Mouse (Mus musculus): ENCODE results near the gene St6galnac3. TPM values are rescaled to one million over a fixed set of nuclear protein-coding genes. Genes with fewer than 3 reads are reported as not detected.

The St6galnac3 gene
- polyA plus RNA-seq, 1 experiment, result not detected

- Histone ChIP-seq H3K79me3 (ENCODE audit: low read depth) (no peaks in the 10 kb centered on the region), H3K4me3 (ENCODE audit: insufficient read depth, poor library complexity, severe bottlenecking) (no peak overlapping the region), H3ac (ENCODE audit: control insufficient read depth, insufficient read length, low read depth) (no peak overlapping the region), H3K36me3 (ENCODE audit: control insufficient read depth, insufficient read depth) (no peaks in the 10 kb centered on the region), H3K27me3 (ENCODE audit: control insufficient read depth, insufficient read depth, insufficient read length) (no peaks in the 10 kb centered on the region), H3K79me2 (ENCODE audit: control insufficient read depth, insufficient read depth) (no peaks in the 10 kb centered on the region)
- TF ChIP-seq USF1 (IDR thresholded peaks at IDR 0.05; ENCODE audit: low read depth) (no peak), MAX (IDR thresholded peaks at IDR 0.05) (no peak), CTCF (IDR thresholded peaks at IDR 0.05; ENCODE audit: control insufficient read depth, insufficient read depth, insufficient read length) (no peak), MYOG (IDR thresholded peaks at IDR 0.05; ENCODE audit: control insufficient read depth, extremely low read depth, insufficient read length) (no peak), MYOD1 (IDR thresholded peaks at IDR 0.05; ENCODE audit: control insufficient read depth, insufficient read length, low read depth) (no peak), CEBPB (IDR thresholded peaks at IDR 0.05; ENCODE audit: low read depth) (no peak), FOSL1 (IDR thresholded peaks at IDR 0.05; ENCODE audit: insufficient read depth, low read length, poor library complexity, severe bottlenecking) (no peak)
These were observed 266.4 kb downstream of the St6galnac3 start for GRCm38 (mm10) chr3:153458593-153458992.

DNA sequence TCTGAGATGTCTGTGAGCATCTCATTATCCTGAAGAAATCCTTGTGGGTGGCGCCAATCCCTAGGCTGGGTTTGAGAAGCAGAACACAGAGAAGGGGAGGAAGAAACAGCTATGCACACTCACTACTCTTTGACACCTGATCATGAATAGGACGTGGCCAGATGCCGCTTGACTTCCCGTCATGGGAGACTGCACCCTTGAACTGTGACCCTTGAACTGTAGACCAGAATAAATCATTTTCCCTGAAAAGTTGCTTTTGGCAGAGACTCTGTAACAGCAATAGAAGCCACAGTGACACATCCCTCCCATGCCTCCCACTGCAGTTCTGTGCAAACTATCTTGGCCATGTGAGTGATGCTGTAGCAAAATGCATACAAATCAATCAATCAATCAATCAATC lies 267.3 kb downstream of the St6galnac3 start:
- H3K4me3 ChIP-seq (ENCODE audit: insufficient read depth, poor library complexity, severe bottlenecking), result no peak overlapping the region
- H3K79me3 ChIP-seq (ENCODE audit: low read depth), result no peaks in the 10 kb centered on the region
- no peaks in the 10 kb centered on the region for H3K79me2 ChIP-seq (ENCODE audit: control insufficient read depth, insufficient read depth)
- no peaks in the 10 kb centered on the region for H3K27me3 ChIP-seq (ENCODE audit: control insufficient read depth, insufficient read depth, insufficient read length)
- TF ChIP-seq CTCF (IDR thresholded peaks at IDR 0.05; ENCODE audit: control insufficient read depth, insufficient read depth, insufficient read length), result no peak
- no peak for TF ChIP-seq USF1 (IDR thresholded peaks at IDR 0.05; ENCODE audit: low read depth)
- no peak for TF ChIP-seq FOSL1 (IDR thresholded peaks at IDR 0.05; ENCODE audit: insufficient read depth, low read length, poor library complexity, severe bottlenecking)
- no peak for TF ChIP-seq MYOD1 (IDR thresholded peaks at IDR 0.05; ENCODE audit: control insufficient read depth, insufficient read length, low read depth)
- no peak for TF ChIP-seq MAX (IDR thresholded peaks at IDR 0.05)
- no peak for TF ChIP-seq MYOG (IDR thresholded peaks at IDR 0.05; ENCODE audit: control insufficient read depth, extremely low read depth, insufficient read length)
- TF ChIP-seq CEBPB (IDR thresholded peaks at IDR 0.05; ENCODE audit: low read depth), result no peak
- no peak overlapping the region for H3ac ChIP-seq (ENCODE audit: control insufficient read depth, insufficient read length, low read depth)
- H3K36me3 ChIP-seq (ENCODE audit: control insufficient read depth, insufficient read depth), result no peaks in the 10 kb centered on the region

GRCm38 (mm10) chr3:153457203-153457602 lies 267.8 kb downstream of the St6galnac3 start:
- Histone ChIP-seq H3K36me3 (ENCODE audit: control insufficient read depth, insufficient read depth) (no peaks in the 10 kb centered on the region), H3ac (ENCODE audit: control insufficient read depth, insufficient read length, low read depth) (no peak overlapping the region), H3K27me3 (ENCODE audit: control insufficient read depth, insufficient read depth, insufficient read length) (no peaks in the 10 kb centered on the region), H3K79me3 (ENCODE audit: low read depth) (no peaks in the 10 kb centered on the region), H3K4me3 (ENCODE audit: insufficient read depth, poor library complexity, severe bottlenecking) (no peak overlapping the region), H3K79me2 (ENCODE audit: control insufficient read depth, insufficient read depth) (no peaks in the 10 kb centered on the region)
- no peak for TF ChIP-seq MAX (IDR thresholded peaks at IDR 0.05)
- no peak for TF ChIP-seq CTCF (IDR thresholded peaks at IDR 0.05; ENCODE audit: control insufficient read depth, insufficient read depth, insufficient read length)
- no peak for TF ChIP-seq USF1 (IDR thresholded peaks at IDR 0.05; ENCODE audit: low read depth)
- TF ChIP-seq MYOG (IDR thresholded peaks at IDR 0.05; ENCODE audit: control insufficient read depth, extremely low read depth, insufficient read length), result no peak
- no peak for TF ChIP-seq FOSL1 (IDR thresholded peaks at IDR 0.05; ENCODE audit: insufficient read depth, low read length, poor library complexity, severe bottlenecking)
- TF ChIP-seq MYOD1 (IDR thresholded peaks at IDR 0.05; ENCODE audit: control insufficient read depth, insufficient read length, low read depth), result no peak
- no peak for TF ChIP-seq CEBPB (IDR thresholded peaks at IDR 0.05; ENCODE audit: low read depth)

GRCm38 (mm10) chr3:153456227-153456626 lies 268.7 kb downstream of the St6galnac3 start:
- no peak overlapping the region for H3K4me3 ChIP-seq (ENCODE audit: insufficient read depth, poor library complexity, severe bottlenecking)
- H3K79me3 ChIP-seq (ENCODE audit: low read depth), result no peaks in the 10 kb centered on the region
- H3K27me3 ChIP-seq (ENCODE audit: control insufficient read depth, insufficient read depth, insufficient read length), result no peaks in the 10 kb centered on the region
- no peaks in the 10 kb centered on the region for H3K36me3 ChIP-seq (ENCODE audit: control insufficient read depth, insufficient read depth)
- H3K79me2 ChIP-seq (ENCODE audit: control insufficient read depth, insufficient read depth), result no peaks in the 10 kb centered on the region
- TF ChIP-seq CTCF (IDR thresholded peaks at IDR 0.05; ENCODE audit: control insufficient read depth, insufficient read depth, insufficient read length) (no peak), MAX (IDR thresholded peaks at IDR 0.05) (no peak), MYOG (IDR thresholded peaks at IDR 0.05; ENCODE audit: control insufficient read depth, extremely low read depth, insufficient read length) (no peak), FOSL1 (IDR thresholded peaks at IDR 0.05; ENCODE audit: insufficient read depth, low read length, poor library complexity, severe bottlenecking) (no peak), CEBPB (IDR thresholded peaks at IDR 0.05; ENCODE audit: low read depth) (no peak), USF1 (IDR thresholded peaks at IDR 0.05; ENCODE audit: low read depth) (no peak), MYOD1 (IDR thresholded peaks at IDR 0.05; ENCODE audit: control insufficient read depth, insufficient read length, low read depth) (no peak)
- H3ac ChIP-seq (ENCODE audit: control insufficient read depth, insufficient read length, low read depth), result no peak overlapping the region

DNA sequence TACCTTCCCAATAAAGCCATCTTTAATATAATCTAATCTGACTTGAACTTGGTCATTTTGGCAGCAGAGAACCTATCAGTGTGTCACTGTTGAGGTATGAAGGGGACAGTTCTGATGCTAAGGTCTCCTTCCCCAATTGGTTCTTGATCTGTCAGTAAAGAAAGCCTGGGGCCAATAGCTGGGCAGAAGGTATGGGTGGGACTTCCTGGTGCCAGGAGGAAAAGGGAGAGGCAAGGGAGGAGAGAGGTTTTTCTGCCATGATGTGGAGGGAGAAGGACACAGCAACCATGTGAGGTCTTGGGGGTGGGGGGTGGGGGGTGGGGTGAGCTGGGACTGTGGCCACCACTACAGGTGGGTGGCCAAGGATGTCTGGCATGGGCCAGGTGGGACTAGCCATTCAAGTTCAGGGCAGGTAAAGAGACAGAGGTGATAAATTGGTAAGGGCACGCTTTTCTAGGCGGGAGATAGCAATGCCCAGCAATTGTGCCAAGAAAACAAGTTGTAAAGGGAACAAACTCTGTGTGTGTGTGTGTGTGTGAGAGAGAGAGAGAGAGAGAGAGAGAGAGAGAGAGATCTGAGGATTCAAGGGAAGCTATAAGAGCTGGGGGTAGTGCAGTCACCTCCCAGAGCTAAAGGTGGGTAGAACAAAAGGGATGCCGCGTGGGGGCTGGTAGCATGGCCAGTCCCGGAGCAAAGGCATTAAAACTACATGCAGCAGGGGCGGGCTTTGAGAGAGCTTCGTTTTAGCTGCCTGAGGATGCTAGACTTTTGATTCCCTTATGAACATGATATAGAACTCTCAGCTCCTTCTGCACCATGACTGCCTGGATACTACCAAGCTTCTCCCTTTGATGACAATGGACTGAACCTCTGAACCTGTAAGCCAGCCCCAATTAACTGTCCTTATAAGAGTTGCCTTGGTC lies 271.6 kb downstream of the St6galnac3 start:
- TF ChIP-seq MYOD1 (IDR thresholded peaks at IDR 0.05; ENCODE audit: control insufficient read depth, insufficient read length, low read depth) (no peak), MAX (IDR thresholded peaks at IDR 0.05) (no peak), USF1 (IDR thresholded peaks at IDR 0.05; ENCODE audit: low read depth) (no peak), MYOG (IDR thresholded peaks at IDR 0.05; ENCODE audit: control insufficient read depth, extremely low read depth, insufficient read length) (no peak), CEBPB (IDR thresholded peaks at IDR 0.05; ENCODE audit: low read depth) (no peak), FOSL1 (IDR thresholded peaks at IDR 0.05; ENCODE audit: insufficient read depth, low read length, poor library complexity, severe bottlenecking) (no peak), CTCF (IDR thresholded peaks at IDR 0.05; ENCODE audit: control insufficient read depth, insufficient read depth, insufficient read length) (no peak)
- no peaks in the 10 kb centered on the region for H3K79me2 ChIP-seq (ENCODE audit: control insufficient read depth, insufficient read depth)
- H3K4me3 ChIP-seq (ENCODE audit: insufficient read depth, poor library complexity, severe bottlenecking), result no peak overlapping the region
- H3K36me3 ChIP-seq (ENCODE audit: control insufficient read depth, insufficient read depth), result no peaks in the 10 kb centered on the region
- no peak overlapping the region for H3ac ChIP-seq (ENCODE audit: control insufficient read depth, insufficient read length, low read depth)
- H3K27me3 ChIP-seq (ENCODE audit: control insufficient read depth, insufficient read depth, insufficient read length), result no peaks in the 10 kb centered on the region
- no peaks in the 10 kb centered on the region for H3K79me3 ChIP-seq (ENCODE audit: low read depth)
